Comparison of ENCODE assay signal across 9 mouse cellular contexts in genomic region chr6:113392015-113392386, GRCm38 (mm10). TPM values are rescaled to one million over a fixed set of nuclear protein-coding genes. Genes with fewer than 3 reads are reported as not detected.
DNase-seq lines count a peak whose midpoint lies in the region; ATAC-seq and TF ChIP-seq lines count a peak whose summit lies in the region.
"Had no signal": no experiment of that assay in that cellular context is flagged by ENCODE, and none has a peak within 500 bp of the region (broad histone marks: within the 10 kb centered on the region; RNA-seq: fewer than 3 reads in every experiment).

No protein-coding gene starts in this region.

- peaks cover 1% of the 10 kb centered on the region; the same call in 1 of the 2 replicates for H3K4me1 ChIP-seq in heart, adult 2 months (ENCODE audit: control insufficient read depth, insufficient read depth, low read length)
- H3K4me1 ChIP-seq in E14TG2a.4 (replicated peaks; ENCODE audit: low read depth, low read length): peaks cover 93% of the 10 kb centered on the region
- peaks cover 5% of the 10 kb centered on the region; the same call in 1 of the 2 replicates for H3K4me1 ChIP-seq in forebrain, postnatal 0 days (ENCODE audit: insufficient read depth)
- peaks cover 15% of the 10 kb centered on the region for H3K4me1 ChIP-seq in liver, embryonic 15.5 days (replicated peaks)

- no peak for TF ChIP-seq CTCF in heart, adult 2 months (IDR thresholded peaks at IDR 0.05)
- TF ChIP-seq CTCF in E14TG2a.4 (conservative IDR thresholded peaks at IDR 0.05; ENCODE audit: low read length): no peak
- TF ChIP-seq CTCF in forebrain, postnatal 0 days (IDR thresholded peaks at IDR 0.05; ENCODE audit: low read depth): no peak

- ATAC-seq in forebrain, postnatal 0 days: no peak; the same call in 1 of the 2 replicates
- ATAC-seq in liver, embryonic 15.5 days (ENCODE audit: insufficient read depth): no peak
- no peak for ATAC-seq in erythroid progenitor cell, adult 5-6 weeks (replicated peaks; ENCODE audit: low FRiP score, poor library complexity, severe bottlenecking)

- no peaks in the 10 kb centered on the region for H3K79me2 ChIP-seq in heart, adult 2 months (replicated peaks; ENCODE audit: control insufficient read depth, insufficient read depth, low read length)

- peak overlapping the region; percentile 61 for H3K4me2 ChIP-seq in forebrain, postnatal 0 days (ENCODE audit: low read depth)
- H3K4me2 ChIP-seq in liver, embryonic 15.5 days: peak overlapping the region; percentile 68

- TF ChIP-seq EP300 in heart, adult 2 months (IDR thresholded peaks at IDR 0.05; ENCODE audit: insufficient read depth, low read depth, low read length): no peak

- intact Hi-C loops in heart, adult 2 months (cut with DNase I): no loop called here
- intact Hi-C loops in heart, postnatal 36 days (cut with DNase I): no loop called here

- no peak overlapping the region; the same call in 1 of the 2 replicates for H3K27ac ChIP-seq in heart, adult 2 months
- H3K27ac ChIP-seq in forebrain, postnatal 0 days (ENCODE audit: low read depth, low read length): peak overlapping the region; percentile 71; the same call in 1 of the 2 replicates
- H3K27ac ChIP-seq in liver, embryonic 15.5 days (replicated peaks): no peak overlapping the region

- 22% methylated on average over 10 of the region's 10 CpGs for WGBS in heart, adult 2 months
- WGBS in forebrain, postnatal 0 days: 22% methylated on average over 10 of the region's 10 CpGs
- WGBS in liver, embryonic 15.5 days (ENCODE audit: insufficient replicate concordance): 14% methylated on average over 10 of the region's 10 CpGs

- H3K9ac ChIP-seq in heart, adult 2 months (ENCODE audit: low read depth, low read length): peak overlapping the region; percentile 72; the same call in 1 of the 2 replicates
- peak overlapping the region; percentile 59 for H3K9ac ChIP-seq in forebrain, postnatal 0 days
- no peak overlapping the region for H3K9ac ChIP-seq in liver, embryonic 15.5 days

- no peaks in the 10 kb centered on the region for H3K9me3 ChIP-seq in E14TG2a.4 (ENCODE audit: low read length)
- no peaks in the 10 kb centered on the region for H3K9me3 ChIP-seq in forebrain, postnatal 0 days (ENCODE audit: low read length)
- H3K9me3 ChIP-seq in liver, embryonic 15.5 days (replicated peaks): no peaks in the 10 kb centered on the region

- peak overlapping the region; percentile 42 for H3K4me3 ChIP-seq in heart, adult 2 months
- peak overlapping the region; percentile 85 for H3K4me3 ChIP-seq in E14TG2a.4 (replicated peaks; ENCODE audit: low read length)
- H3K4me3 ChIP-seq in forebrain, postnatal 0 days (ENCODE audit: low read depth, low read length): peak overlapping the region; percentile 38
- H3K4me3 ChIP-seq in liver, embryonic 15.5 days (replicated peaks): peak overlapping the region; percentile 36

- H3K36me3 ChIP-seq in heart, adult 2 months (ENCODE audit: control insufficient read depth, insufficient read depth, low read length): no peaks in the 10 kb centered on the region
- peaks cover 55% of the 10 kb centered on the region for H3K36me3 ChIP-seq in E14TG2a.4 (ENCODE audit: insufficient read depth, low read length)
- peaks cover 44% of the 10 kb centered on the region for H3K36me3 ChIP-seq in forebrain, postnatal 0 days (ENCODE audit: insufficient read depth)
- H3K36me3 ChIP-seq in liver, embryonic 15.5 days (replicated peaks): peaks cover 55% of the 10 kb centered on the region

- no peak for TF ChIP-seq POLR2A in heart, adult 2 months (IDR thresholded peaks at IDR 0.05; ENCODE audit: insufficient read depth, low read depth, low read length)

- no peaks in the 10 kb centered on the region for H3K27me3 ChIP-seq in heart, adult 2 months (ENCODE audit: control insufficient read depth, insufficient read depth, low read length)
- 0 out of 2 replicates have a peak, but pooled peaks cover 5% of the 10 kb centered on the region for H3K27me3 ChIP-seq in E14TG2a.4 (ENCODE audit: insufficient read depth, low read length)
- no peaks in the 10 kb centered on the region for H3K27me3 ChIP-seq in forebrain, postnatal 0 days (ENCODE audit: insufficient read depth, low read length)
- peaks cover 22% of the 10 kb centered on the region for H3K27me3 ChIP-seq in liver, embryonic 15.5 days

- DNase-seq in heart, adult 2 months: no peak
- no peak for DNase-seq in heart, postnatal 36 days
- no peak for DNase-seq in forebrain, postnatal 0 days
- no peak for DNase-seq in right cerebral cortex, postnatal 10 days (ENCODE audit: low spot score in 2 of 2)
- DNase-seq in urinary bladder, adult 18-20 months (ENCODE audit: low spot score in 2 of 2): no peak

RNA-seq across cellular contexts. Expression of gene Ttll3, which starts 2.9 kb away (rescaled TPM):
- total RNA-seq in heart, adult 2 months (2021): 1 to 10 TPM in 1 of 2 experiments, under 1 TPM in 1; 0.97 to 1.5 TPM
- polyA plus RNA-seq in heart, adult 2 months (2012; rRNA removed): 3.2 and 4.8 TPM in 2 replicates
- total RNA-seq in heart, postnatal 36 days (2021): 1 to 10 TPM in 1 of 2 experiments, under 1 TPM in 1; 0.67 to 1.5 TPM
- 12.9 and 14.0 TPM in 2 replicates for total RNA-seq in forebrain, postnatal 0 days (2014; rRNA removed)
- polyA plus RNA-seq in forebrain, postnatal 0 days (2015; fragmentation: Nextera tagmentation; extraction: Ambion mirVana): 4.7 and 8.9 TPM in 2 replicates
- 0.98 and 1.3 TPM in 2 replicates for polyA plus RNA-seq in liver, embryonic 15.5 days (2015; fragmentation: Nextera tagmentation; extraction: Ambion mirVana)
- 0.72 TPM in 1 of 2 replicates, not detected in the other for total RNA-seq in erythroid progenitor cell, adult 5-6 weeks (2015; ENCODE audit: low replicate concordance)
- total RNA-seq in erythroid progenitor cell, adult 5-6 weeks (2017; ENCODE audit: low replicate concordance): 1.7 and 4.0 TPM in 2 replicates

RNA-seq across cellular contexts. Expression of gene Arpc4, which starts 14.1 kb away (rescaled TPM):
- 10 to 100 TPM; 66.4 to 66.9 TPM for total RNA-seq in heart, adult 2 months (2021)
- polyA plus RNA-seq in heart, adult 2 months (2012; rRNA removed): 26.6 and 34.2 TPM in 2 replicates
- 10 to 100 TPM; 69.5 to 73.0 TPM for total RNA-seq in heart, postnatal 36 days (2021)
- total RNA-seq in forebrain, postnatal 0 days (2014; rRNA removed): 219 and 226 TPM in 2 replicates
- 564 and 565 TPM in 2 replicates for polyA plus RNA-seq in forebrain, postnatal 0 days (2015; fragmentation: Nextera tagmentation; extraction: Ambion mirVana)
- 188 and 202 TPM in 2 replicates for polyA plus RNA-seq in liver, embryonic 15.5 days (2015; fragmentation: Nextera tagmentation; extraction: Ambion mirVana)
- total RNA-seq in erythroid progenitor cell, adult 5-6 weeks (2015; ENCODE audit: low replicate concordance): 45.3 and 71.7 TPM in 2 replicates
- 33.7 and 71.5 TPM in 2 replicates for total RNA-seq in erythroid progenitor cell, adult 5-6 weeks (2017; ENCODE audit: low replicate concordance)

RNA-seq across cellular contexts. Expression of gene Tada3, which starts 14.3 kb away (rescaled TPM):
- 10 to 100 TPM; 23.5 to 24.2 TPM for total RNA-seq in heart, adult 2 months (2021)
- 16.1 and 16.2 TPM in 2 replicates for polyA plus RNA-seq in heart, adult 2 months (2012; rRNA removed)
- 10 to 100 TPM; 23.6 to 24.4 TPM for total RNA-seq in heart, postnatal 36 days (2021)
- total RNA-seq in forebrain, postnatal 0 days (2014; rRNA removed): 28.5 and 34.7 TPM in 2 replicates
- 69.1 and 84.4 TPM in 2 replicates for polyA plus RNA-seq in forebrain, postnatal 0 days (2015; fragmentation: Nextera tagmentation; extraction: Ambion mirVana)
- polyA plus RNA-seq in liver, embryonic 15.5 days (2015; fragmentation: Nextera tagmentation; extraction: Ambion mirVana): 17.8 and 18.7 TPM in 2 replicates
- 1.7 and 6.8 TPM in 2 replicates for total RNA-seq in erythroid progenitor cell, adult 5-6 weeks (2015; ENCODE audit: low replicate concordance)
- total RNA-seq in erythroid progenitor cell, adult 5-6 weeks (2017; ENCODE audit: low replicate concordance): 9.9 and 10.9 TPM in 2 replicates

RNA-seq across cellular contexts. Expression of gene Rpusd3, which starts 27.1 kb away (rescaled TPM):
- 10 to 100 TPM in 1 of 2 experiments, 1 to 10 TPM in 1; 8.3 to 10.3 TPM for total RNA-seq in heart, adult 2 months (2021)
- polyA plus RNA-seq in heart, adult 2 months (2012; rRNA removed): 30.4 and 39.0 TPM in 2 replicates
- total RNA-seq in heart, postnatal 36 days (2021): 10 to 100 TPM in 1 of 2 experiments, 1 to 10 TPM in 1; 9.9 to 11.6 TPM
- 20.5 and 23.5 TPM in 2 replicates for total RNA-seq in forebrain, postnatal 0 days (2014; rRNA removed)
- 16.9 and 20.4 TPM in 2 replicates for polyA plus RNA-seq in forebrain, postnatal 0 days (2015; fragmentation: Nextera tagmentation; extraction: Ambion mirVana)
- polyA plus RNA-seq in liver, embryonic 15.5 days (2015; fragmentation: Nextera tagmentation; extraction: Ambion mirVana): 11.8 and 16.5 TPM in 2 replicates
- not detected in 2 replicates for total RNA-seq in erythroid progenitor cell, adult 5-6 weeks (2015; ENCODE audit: low replicate concordance)
- 1.4 and 2.1 TPM in 2 replicates for total RNA-seq in erythroid progenitor cell, adult 5-6 weeks (2017; ENCODE audit: low replicate concordance)

RNA-seq across cellular contexts. Expression of gene Cidec, which starts 43.6 kb away (rescaled TPM):
- 10 to 100 TPM in 1 of 2 experiments, 1 to 10 TPM in 1; 7.8 to 10.6 TPM for total RNA-seq in heart, adult 2 months (2021)
- 36.8 and 77.7 TPM in 2 replicates for polyA plus RNA-seq in heart, adult 2 months (2012; rRNA removed)
- 10 to 100 TPM in 1 of 2 experiments, 1 to 10 TPM in 1; 2.5 to 14.0 TPM for total RNA-seq in heart, postnatal 36 days (2021)
- not detected in 2 replicates for total RNA-seq in forebrain, postnatal 0 days (2014; rRNA removed)
- polyA plus RNA-seq in forebrain, postnatal 0 days (2015; fragmentation: Nextera tagmentation; extraction: Ambion mirVana): not detected in 2 replicates
- polyA plus RNA-seq in liver, embryonic 15.5 days (2015; fragmentation: Nextera tagmentation; extraction: Ambion mirVana): not detected in 2 replicates
- total RNA-seq in erythroid progenitor cell, adult 5-6 weeks (2015; ENCODE audit: low replicate concordance): not detected in 2 replicates
- not detected in 2 replicates for total RNA-seq in erythroid progenitor cell, adult 5-6 weeks (2017; ENCODE audit: low replicate concordance)
- polyA plus RNA-seq: C2C12 had no signal
